In the genomic region with DNA sequence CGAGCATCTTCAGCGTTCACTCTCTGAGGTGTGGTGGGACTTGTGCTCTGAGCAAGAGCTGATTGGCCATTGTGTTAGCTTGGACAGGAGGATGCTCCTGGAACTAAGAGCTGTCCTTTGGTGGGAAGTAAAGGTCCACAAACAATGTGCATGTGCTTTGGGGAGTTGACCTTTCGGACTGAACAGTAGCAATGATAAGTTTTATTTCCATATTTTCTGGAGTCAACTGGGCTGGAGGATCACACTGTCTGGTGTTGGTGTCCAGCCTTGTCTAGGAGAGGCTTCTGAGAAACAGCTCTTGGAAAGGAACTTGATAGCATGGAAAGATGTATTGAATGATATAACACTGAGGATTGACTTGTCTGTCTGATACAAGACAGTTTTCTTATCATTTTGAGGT, we compare ENCODE assay signal across 17 mouse cellular contexts.
"Had no signal": no experiment of that assay in that cellular context is flagged by ENCODE, and none has a peak within 500 bp of the region (broad histone marks: within the 10 kb centered on the region; RNA-seq: fewer than 3 reads in every experiment).

No protein-coding gene starts in this region.

- H3K4me2 ChIP-seq: liver, embryonic 12.5 days; lung, embryonic 14.5 days; neural tube, embryonic 13.5 days; neural tube, embryonic 15.5 days had no signal

- H3K4me1 ChIP-seq: liver, embryonic 12.5 days; neural tube, embryonic 13.5 days; neural tube, embryonic 15.5 days had no signal

- H3K9me3 ChIP-seq: liver, embryonic 12.5 days; neural tube, embryonic 13.5 days; neural tube, embryonic 15.5 days had no signal

- H3K4me3 ChIP-seq: liver, embryonic 12.5 days; myocyte; neural tube, embryonic 13.5 days; neural tube, embryonic 15.5 days had no signal

- H3K27me3 ChIP-seq: liver, embryonic 12.5 days; neural tube, embryonic 13.5 days; neural tube, embryonic 15.5 days had no signal

- H3K9ac ChIP-seq: liver, embryonic 12.5 days; liver, embryonic 14.5 days; lung, embryonic 14.5 days; neural tube, embryonic 13.5 days; neural tube, embryonic 15.5 days had no signal

- ATAC-seq: liver, embryonic 12.5 days had no signal

- DNase-seq: liver; lung, adult 18-20 months; lung, embryonic 14.5 days; lung, postnatal 10 days; lung, postnatal 4 days; right cerebral cortex, adult 18-20 months; right cerebral cortex, postnatal 25 days; right cerebral cortex, postnatal 4 days; spleen, adult 18-20 months; thymus, adult 18-20 months; thymus, postnatal 14 days; thymus, postnatal 36 days had no signal

- H3K36me3 ChIP-seq: liver, embryonic 12.5 days; neural tube, embryonic 13.5 days; neural tube, embryonic 15.5 days had no signal

- H3K27ac ChIP-seq: liver, embryonic 12.5 days; liver, embryonic 14.5 days; neural tube, embryonic 13.5 days; neural tube, embryonic 15.5 days had no signal
